Mouse (Mus musculus): ENCODE measurements around the gene Phc2. TPM values are rescaled to one million over a fixed set of nuclear protein-coding genes. Genes with fewer than 3 reads are reported as not detected.

Gene Phc2
- polyA plus RNA-seq (2017; shearing (Covaris generic)): 9.9 TPM

DNA sequence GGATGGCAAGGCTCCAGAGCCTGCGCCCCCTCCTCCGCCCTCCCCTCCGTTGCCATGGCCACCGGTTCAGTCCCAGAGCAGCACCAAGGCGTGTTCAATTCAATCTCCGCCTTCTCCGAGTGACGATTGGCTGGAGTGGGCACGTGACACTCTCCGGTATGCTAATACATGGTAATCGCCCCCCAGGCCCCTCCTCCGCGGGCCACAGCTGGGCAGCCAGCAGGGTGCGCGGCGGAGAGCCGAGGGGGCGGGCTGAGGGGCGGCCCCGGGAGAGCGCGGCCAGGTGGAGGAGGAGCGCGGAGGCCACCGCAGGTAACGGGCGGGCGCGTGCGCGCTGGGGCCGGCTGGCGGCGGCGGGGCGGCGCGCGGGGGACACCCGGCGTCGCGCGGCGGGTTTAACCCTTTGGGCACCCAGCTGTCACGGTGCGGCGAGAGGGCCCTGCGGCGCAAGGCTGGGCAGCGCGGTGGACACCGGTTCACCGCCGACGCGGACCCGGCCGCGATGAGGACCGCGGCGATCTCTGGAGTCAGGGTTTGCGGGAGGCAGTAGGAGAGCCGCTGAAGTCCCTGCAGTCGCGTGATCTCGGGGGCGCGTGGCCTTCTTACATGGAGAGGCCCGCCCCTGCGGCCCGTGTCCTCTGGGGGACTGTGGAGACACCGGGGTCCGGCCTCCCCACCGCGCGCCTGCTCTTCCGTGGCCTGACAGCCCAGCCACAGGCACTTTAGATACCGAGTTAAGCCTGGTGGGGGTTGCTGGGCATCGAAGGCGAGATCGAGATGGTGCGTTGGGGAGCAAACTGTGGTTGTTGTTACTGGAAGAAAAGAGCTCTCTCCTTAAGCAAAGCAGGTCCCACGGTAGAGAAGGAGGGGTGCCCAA is at the start of gene Phc2:
Phc2 (plus strand) TSS at position 198 of the 877 bp plus-strand sequence.

DNA sequence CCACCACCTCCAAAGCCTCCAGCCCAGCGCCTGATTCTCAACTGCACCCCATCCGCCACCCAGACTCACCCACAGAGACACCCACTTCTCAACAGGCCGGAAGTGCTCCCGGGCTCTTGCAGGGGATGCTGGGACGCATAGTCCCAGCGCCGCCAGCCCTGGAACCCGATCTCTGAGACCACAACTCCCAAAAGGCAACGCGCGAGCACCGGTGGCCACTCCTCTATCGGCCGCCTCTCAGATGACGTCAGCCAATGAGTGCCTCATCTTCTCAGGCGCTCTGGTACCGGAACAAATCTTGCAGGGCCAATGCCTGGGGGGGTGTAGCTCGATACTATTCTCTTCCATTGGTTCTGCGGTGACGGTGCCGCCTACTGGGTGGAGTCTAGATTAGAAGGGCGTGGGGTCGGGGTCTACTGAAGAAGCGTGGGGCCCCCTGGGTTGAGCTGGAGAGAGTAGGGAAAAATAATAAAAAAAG is 44.5 kb upstream of the Phc2 start, which contains the start of gene Zscan20:
Zscan20 (minus strand) TSS at position 174 of the 478 bp plus-strand sequence.

DNA sequence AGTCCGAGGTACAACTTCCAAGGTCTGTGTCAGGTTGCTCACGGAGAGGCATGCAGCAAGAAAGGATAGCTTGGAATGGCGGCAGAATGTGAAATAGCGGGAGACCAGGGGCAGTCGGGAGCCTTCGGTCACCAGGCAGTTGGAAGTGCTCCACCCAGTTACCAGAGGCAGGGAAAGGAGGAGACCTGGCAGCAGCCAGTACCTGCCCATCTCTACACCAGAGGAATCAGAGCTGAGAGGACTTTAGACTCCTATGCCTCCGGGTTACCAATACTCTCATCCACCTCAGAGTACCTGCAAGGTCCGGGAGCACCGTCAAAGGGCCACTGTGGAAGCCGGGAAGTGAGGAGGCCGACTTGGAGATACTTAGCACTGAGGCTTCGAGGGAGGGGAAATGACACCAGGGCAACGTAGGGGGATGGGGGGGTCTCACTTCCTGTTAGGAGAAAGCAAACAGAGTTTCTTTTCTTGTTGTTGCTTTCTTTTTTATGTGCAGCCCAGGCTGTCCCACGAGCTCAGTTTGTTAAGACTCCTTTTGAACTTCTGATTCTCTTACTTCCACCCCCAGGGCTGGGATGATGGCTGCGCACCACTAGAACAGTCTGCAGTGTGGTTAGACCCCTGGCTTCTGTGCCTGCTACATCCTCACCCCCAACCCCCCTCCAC is 36.1 kb upstream of the Phc2 start, which contains the start of gene Tlr12:
Tlr12 (minus strand) TSS at position 374 of the 666 bp plus-strand sequence.

DNA sequence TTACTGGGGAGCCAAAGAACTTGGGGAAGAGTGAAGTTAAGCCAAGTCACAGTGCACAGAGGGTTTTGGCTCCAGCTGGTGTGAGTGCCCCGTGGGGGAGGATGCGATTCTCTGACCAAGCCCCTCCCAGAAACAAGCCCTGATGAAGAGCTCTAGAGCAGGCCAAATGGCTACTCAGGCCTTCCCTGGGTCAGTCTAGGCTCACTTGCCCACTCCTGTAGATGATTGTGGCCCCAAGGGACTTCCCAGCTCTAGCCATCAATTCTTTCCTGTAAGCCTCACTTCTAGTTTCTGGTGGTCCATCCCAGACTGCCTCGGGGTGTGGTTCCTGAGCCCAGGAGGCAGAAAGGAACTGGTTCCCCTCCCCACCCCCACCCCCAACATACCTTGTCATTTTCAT is 100.6 kb downstream of the Phc2 start, which contains the start of gene A3galt2:
A3galt2 (plus strand) TSS at position 301 of the 400 bp plus-strand sequence.

Other genes starting within 250 kb of the Phc2 start
- 14.2 TPM for gene Zscan20, start 44.6 kb upstream of the Phc2 start, polyA plus RNA-seq (2017; shearing (Covaris generic))
- gene Tlr12, start 36.1 kb upstream of the Phc2 start, polyA plus RNA-seq (2017; shearing (Covaris generic)): 7.3 TPM
- gene A3galt2, start 100.7 kb downstream of the Phc2 start, polyA plus RNA-seq (2017; shearing (Covaris generic)): not detected
- 24.6 TPM for gene Zfp362, start 151.3 kb downstream of the Phc2 start, polyA plus RNA-seq (2017; shearing (Covaris generic))
- gene Trim62, start 228.9 kb downstream of the Phc2 start, polyA plus RNA-seq (2017; shearing (Covaris generic)): 0.98 TPM